Mouse (Mus musculus) olfactory bulb, adult 2 months (tissue): ENCODE measurements around the gene Hat1.

Source experiments
- CTCF ChIP-seq: fragments of 200-500 bp; IDR thresholded peaks from 2 replicates; pipeline ENCODE4 v1.5.1; 2012; ENCODE audit warnings: low read depth, mild to moderate bottlenecking, low read length, moderate library complexity; ENCODE audit not compliant: insufficient read depth
- POLR2A ChIP-seq: fragments of 200-500 bp; IDR thresholded peaks from 2 replicates; pipeline ENCODE4 v1.6.1; 2012; ENCODE audit warnings: mild to moderate bottlenecking, low read depth, low read length, moderate library complexity; ENCODE audit not compliant: insufficient read depth

DNA sequence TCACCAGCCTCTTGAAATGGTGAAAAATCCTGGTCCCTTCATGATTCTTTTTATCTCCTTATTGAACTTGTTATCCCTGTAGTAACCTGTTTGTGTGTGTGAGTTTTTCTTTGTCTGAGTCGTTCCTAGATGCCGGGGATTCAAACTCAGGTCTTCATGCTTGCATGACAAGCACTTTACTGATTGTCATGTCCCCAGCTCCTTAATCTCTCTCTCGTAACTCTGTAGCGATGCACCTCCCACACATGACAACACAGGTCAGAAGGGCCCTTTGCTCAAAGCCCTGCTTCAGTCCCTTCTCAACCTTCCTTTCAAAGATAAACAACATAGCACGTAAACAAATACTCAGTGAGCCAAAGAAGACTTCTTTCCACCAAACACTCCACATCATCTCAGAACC is 30.4 kb upstream of the Hat1 start:
- TF ChIP-seq CTCF (no peak), POLR2A (no peak)
